Mouse (Mus musculus): ENCODE results near the gene Zfp871.

Zfp871 gene

GRCm38 (mm10) chr17:32788094-32788559 lies at the start of gene Zfp871:
Zfp871 (minus strand) TSS chr17:32788287.
- in situ Hi-C loops (cut with MboI, MseI), result no loop called here

DNA sequence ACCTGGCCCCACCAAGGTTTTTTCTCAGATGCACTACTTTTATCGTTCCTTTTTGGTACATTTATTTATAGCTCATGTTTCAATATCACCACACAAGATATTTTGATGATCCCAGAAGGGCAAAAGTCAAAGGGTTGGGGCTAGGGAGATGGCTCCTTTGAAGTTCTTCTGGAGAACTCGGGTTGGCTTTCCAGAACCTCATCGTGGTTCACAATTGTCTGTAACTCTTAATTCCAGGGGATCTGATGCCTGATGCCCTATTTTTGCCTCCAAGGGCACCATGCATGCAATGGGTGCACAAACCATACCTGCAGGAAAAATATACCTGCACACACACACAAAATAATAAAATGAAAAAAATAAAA lies 42.3 kb upstream of the Zfp871 start:
- in situ Hi-C loops (cut with MboI, MseI), result no loop called here

- in situ Hi-C loops (cut with MboI, MseI), result no loop called here
Measured at GRCm38 (mm10) chr17:32829540-32830417, 41.7 kb upstream of the Zfp871 start, which contains the start of gene Zfp799. Zfp799 (minus strand) TSS chr17:32830261.

- in situ Hi-C loops (cut with MboI, MseI), result no loop called here
Measured at GRCm38 (mm10) chr17:32816074-32816784, 28.1 kb upstream of the Zfp871 start.

DNA sequence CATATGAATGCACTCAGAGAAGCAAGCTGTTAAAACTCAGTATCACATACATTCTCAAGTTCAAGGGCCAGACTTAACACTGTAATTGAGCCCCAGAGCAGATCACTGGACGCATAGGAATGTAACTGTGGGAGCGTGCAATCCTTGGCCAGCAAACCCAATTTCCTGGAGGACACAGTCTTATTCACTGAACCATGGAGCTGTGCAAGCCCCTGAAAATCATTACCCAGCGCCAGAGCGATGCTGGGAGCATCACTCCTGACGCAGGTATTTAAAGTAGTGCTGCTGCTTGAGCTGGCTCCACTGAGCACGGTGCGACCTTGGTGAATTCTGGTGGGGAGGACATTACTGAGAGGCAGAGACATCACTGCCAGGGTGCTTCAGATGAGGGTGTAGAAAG lies 26.0 kb upstream of the Zfp871 start:
- in situ Hi-C loops (cut with MboI, MseI), result no loop called here

GRCm38 (mm10) chr17:32810648-32811047 lies 22.6 kb upstream of the Zfp871 start:
- in situ Hi-C loops (cut with MboI, MseI), result no loop called here

- in situ Hi-C loops (cut with MboI, MseI), result no loop called here
Measured at GRCm38 (mm10) chr17:32809544-32810374, 21.7 kb upstream of the Zfp871 start, which contains the start of gene Zfp811. Zfp811 (minus strand) TSS chr17:32809931.

DNA sequence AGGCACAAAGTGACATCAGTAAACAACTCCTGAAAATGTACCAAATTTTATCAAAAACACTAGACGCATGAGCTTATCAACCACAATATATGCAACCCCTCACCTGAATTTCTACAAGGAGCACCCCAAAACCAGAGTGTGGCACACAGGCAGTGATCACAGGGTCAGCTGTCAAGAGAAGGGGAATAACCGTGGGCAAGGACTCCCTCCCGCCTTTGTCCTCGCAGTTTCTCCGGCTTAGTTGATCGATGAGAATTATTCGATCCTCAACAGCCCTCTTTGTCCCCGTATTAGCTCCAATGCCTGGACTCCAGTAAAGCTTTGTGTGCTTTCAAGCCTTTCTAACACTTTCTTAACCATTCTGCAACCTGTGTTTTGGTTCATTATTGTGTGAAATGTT lies 20.8 kb upstream of the Zfp871 start:
- in situ Hi-C loops (cut with MboI, MseI), result no loop called here

DNA sequence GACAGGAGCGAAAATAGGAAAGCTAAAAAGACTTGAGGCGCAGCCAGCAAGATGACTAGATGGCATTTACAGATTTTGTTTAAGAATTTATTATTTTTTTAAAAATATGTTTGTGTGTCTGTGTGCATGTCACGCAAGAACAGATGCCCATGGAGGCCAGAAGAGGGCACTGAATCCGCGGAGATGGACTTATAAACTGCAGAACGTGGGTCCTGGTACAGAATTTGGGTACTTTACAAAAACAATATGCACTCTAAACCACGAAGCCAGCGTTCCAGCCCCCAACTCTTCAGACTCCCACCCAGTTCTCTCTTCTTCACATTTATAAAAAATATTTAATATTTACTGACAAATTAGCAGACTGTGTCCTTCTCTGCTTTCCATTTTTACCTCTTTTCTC lies 1.2 kb upstream of the Zfp871 start:
- in situ Hi-C loops (cut with MboI, MseI), result no loop called here

DNA sequence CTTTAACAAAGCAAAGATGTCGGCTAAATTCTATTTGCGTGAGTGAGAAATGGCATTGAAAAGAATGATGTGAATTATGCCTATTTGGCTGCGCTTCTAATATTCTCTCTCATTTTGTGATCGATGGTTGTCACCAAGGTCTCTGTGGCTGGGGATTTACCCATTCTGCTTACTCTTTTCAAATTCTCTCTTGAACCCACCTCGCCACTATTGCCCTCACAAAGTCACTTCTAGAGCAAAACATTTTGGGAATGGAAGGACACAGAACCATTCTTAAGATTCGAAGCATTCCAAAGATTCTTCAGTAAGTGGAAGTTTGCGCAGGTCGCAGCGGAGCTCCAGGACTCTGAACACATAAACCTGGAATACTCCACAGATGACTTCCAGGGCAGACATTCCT lies 489 bp upstream of the Zfp871 start:
- in situ Hi-C loops (cut with MboI, MseI), result no loop called here

DNA sequence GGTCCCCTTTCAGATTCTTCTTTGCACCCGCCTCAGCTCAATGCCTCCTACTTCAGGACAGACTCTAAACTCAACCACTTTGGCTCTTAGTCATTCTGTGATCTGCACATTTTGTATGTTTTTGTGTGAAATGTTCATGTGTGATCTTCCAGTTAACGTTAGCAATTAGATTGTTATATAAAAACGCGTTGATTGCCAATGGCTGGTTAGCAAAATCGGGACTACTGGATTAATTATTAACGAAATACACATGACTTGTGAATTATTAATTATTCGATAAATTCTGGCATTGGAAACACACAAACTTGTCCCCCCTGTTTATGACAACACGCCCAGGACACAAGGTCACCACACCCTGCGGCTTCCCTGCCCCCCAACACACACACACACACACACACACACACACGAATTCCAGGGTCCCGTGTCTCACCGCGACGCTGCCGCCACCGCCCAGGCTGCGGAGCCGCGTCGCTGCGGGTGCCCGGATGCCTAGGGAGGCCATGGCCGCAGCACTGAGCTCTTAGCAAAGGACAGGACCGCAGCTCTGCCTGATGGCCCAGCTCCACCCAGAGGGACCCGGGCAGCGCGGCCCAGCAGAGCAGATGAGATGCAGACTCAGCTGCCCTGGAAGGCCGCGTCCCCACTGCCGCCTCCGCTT lies 522 bp downstream of the Zfp871 start:
- in situ Hi-C loops (cut with MboI, MseI), result no loop called here

GRCm38 (mm10) chr17:32786944-32787343 lies 1.1 kb downstream of the Zfp871 start:
- in situ Hi-C loops (cut with MboI, MseI), result no loop called here

DNA sequence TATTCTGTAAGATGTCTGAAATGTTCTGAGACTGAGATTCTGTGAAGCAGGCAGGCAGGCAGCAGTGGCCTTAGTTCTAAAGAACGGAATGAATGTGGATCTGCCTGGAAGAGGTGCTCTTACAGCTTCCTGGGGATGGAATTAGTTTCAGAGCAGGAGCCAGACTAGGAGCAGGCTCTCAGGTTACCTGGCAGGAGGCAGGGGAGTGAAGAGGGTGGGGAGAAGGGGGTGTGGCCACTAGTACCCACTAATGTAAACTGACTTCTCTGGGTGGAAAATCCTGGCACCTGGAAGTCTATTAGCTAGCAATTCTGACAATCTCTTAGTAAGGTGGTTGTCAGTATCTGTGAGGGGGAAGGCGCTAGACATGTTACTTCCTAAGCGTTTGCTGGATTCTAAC lies 2.4 kb downstream of the Zfp871 start:
- in situ Hi-C loops (cut with MboI, MseI), result no loop called here

- in situ Hi-C loops (cut with MboI, MseI), result no loop called here
Measured at GRCm38 (mm10) chr17:32777564-32777963, 10.5 kb downstream of the Zfp871 start.

DNA sequence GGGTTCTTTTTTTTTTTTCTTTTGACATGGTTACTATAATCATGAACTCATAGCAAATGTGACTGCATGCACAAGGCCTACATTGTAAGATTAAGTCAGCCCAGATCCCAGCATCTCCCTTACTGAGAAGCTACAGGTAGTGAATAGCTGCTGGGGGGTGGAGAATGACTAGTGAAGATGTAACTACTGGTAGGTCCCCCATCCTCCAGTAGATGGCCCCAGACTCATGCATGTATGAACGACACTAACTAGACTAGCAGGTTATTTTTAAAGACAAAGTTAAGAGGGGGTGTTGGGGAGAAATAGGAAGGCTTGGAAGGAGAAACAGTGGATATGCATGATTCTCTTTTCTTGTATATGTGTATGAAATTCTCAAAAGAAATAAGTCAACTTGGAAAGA lies 16.9 kb downstream of the Zfp871 start:
- in situ Hi-C loops (cut with MboI, MseI), result no loop called here

DNA sequence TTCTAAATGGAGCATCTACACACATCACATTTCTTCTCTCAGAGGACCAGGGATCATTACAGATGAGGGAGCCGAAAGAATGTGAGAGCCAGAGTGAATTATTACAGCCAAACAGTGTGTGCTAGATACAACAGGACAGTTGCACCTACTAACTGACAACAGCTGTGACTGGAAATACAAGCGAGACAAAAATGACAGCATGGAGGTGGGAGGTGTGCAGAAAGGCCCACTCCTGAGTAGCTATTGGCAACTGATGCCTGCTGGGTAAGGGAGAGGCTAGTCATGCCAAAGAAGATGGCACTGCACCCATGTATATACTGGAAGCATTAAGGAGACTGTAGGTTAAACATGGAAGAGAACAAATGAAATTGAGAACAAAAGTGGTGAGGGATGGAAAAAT lies 21.7 kb downstream of the Zfp871 start:
- in situ Hi-C loops (cut with MboI, MseI), result no loop called here

DNA sequence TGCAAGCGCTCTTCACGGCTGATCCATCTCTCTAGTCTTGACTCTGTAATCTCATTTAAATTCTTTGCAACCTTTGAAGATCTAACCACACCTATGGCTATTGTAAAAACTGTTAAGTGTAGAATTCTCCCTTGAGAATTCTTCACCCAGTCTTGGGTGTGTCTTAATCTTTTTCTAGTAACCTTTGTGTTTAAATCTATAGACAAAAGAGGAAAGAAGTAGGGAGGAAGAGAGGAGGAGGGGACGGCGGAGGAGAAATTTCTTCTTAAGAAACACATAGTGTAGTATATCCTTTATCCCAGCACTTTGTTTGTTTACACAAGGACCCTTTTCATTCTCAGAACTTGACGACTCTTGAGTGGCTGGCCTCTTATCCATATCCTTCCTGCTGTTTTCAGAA lies 30.8 kb downstream of the Zfp871 start:
- in situ Hi-C loops (cut with MboI, MseI), result no loop called here

DNA sequence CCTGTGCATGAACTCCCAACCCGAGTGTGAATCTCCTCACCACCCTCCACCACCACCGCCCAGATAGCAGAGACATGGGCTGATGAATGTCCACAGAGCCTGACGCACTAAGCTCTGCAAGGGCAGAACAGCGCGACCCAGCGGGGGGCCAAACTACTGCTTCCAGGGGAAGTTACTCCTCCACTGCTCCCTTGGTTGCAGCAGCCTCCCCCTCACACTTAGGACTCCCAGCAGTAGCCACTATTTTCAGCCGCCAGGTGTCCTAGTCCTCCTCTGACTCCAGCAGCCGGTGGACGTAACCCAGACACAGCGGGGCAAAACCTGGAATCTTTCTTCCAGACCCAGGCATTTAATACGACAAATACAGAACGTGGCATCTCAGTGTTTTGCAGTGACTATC lies 34.5 kb downstream of the Zfp871 start:
- in situ Hi-C loops (cut with MboI, MseI), result no loop called here

- in situ Hi-C loops (cut with MboI, MseI), result no loop called here
Measured at GRCm38 (mm10) chr17:32752813-32753360, 35.2 kb downstream of the Zfp871 start.

DNA sequence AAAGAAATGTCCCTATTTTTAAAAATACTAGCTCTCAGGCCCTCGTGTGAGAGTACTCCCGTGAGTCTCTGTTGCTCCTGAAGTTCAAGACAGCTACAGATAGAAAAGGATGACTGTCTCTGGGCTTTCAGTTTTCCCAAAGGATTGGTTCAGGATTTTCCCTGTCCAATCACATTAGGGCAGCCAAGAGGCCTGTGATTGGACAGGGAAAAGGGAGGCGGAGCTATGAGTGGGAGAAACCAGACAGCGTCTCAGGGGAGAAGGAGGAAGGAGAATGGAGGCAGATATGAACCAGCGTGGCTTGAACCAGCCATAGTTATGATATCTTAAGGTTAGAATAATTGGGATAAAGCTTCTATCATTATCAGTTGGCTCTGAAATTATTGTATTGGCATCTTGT lies 37.5 kb downstream of the Zfp871 start:
- in situ Hi-C loops (cut with MboI, MseI), result no loop called here

DNA sequence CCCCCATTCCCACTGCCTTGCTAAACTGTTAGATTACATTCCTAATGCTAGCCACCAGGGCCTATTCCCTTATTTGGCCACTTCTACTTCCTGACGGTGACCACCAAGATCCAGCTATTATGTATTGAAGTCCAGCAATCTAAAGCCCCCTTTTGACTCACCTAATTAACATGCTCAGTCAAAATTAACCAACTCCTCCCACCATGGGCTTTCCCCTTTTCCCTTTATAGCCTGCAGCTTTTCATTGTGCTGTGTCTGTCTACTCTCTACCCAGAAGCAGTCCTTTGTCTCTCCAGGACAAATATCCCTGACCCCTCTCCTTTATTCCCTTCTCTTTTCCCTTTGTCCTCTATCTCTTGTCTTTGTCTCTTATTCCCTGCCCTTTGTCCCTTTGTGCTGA lies 47.0 kb downstream of the Zfp871 start:
- in situ Hi-C loops (cut with MboI, MseI), result no loop called here

Measured in T-helper 1 cell (primary cell).